Mouse (Mus musculus): Measurements from ENCODE around the gene Pdlim7.

DNA sequence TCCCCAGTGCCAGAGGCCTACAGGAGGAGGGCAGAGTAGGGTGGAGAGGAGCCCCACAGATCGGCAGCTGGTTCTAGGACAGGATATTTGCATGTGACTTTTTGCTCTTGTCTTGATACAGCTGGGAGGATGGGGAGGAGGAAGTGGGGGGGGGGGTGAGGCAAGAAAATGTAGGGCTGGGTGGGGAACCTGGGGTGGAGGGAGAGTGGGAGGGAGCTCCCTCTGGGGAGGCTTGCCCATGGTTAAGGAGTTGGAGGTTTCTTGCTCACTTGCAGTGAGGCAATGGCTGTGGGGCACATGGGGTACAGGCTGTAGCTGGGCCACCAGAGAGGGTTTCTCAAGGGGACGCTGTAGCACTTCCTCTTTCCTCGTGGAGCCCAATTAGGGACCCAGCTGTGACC lies 65.9 kb downstream of the Pdlim7 start:
- TF ChIP-seq CTCF (IDR thresholded peaks at IDR 0.05; ENCODE audit: control insufficient read depth, insufficient read depth, insufficient read length): no peak
- TF ChIP-seq USF1 (IDR thresholded peaks at IDR 0.05; ENCODE audit: low read depth): no peak
- TF ChIP-seq MYOD1 (IDR thresholded peaks at IDR 0.05; ENCODE audit: control insufficient read depth, insufficient read length, low read depth): no peak
